ENCODE assay signal across 8 mouse cellular contexts in genomic region chr8:121829048-121829776, GRCm38 (mm10). TPM values are rescaled to one million over a fixed set of nuclear protein-coding genes. Genes with fewer than 3 reads are reported as not detected.
DNase-seq lines count a peak whose midpoint lies in the region; ATAC-seq and TF ChIP-seq lines count a peak whose summit lies in the region.

Gene Klhdc4, minus strand, starts transcription at chr8:121829569.

- no peaks in the 10 kb centered on the region for H3K27me3 ChIP-seq in ES-Bruce4 (ENCODE audit: control insufficient read depth, insufficient read depth, low read length, poor library complexity, severe bottlenecking)
- H3K27me3 ChIP-seq in forebrain, embryonic 14.5 days (replicated peaks; ENCODE audit: control insufficient read depth, insufficient read depth, low read length) = no peaks in the 10 kb centered on the region
- no peaks in the 10 kb centered on the region for H3K27me3 ChIP-seq in neural tube, embryonic 15.5 days (replicated peaks)

- peak within 1 kb of the TSS; percentile 83 for H3K9ac ChIP-seq in ES-Bruce4 (ENCODE audit: low read depth, poor library complexity, severe bottlenecking)
- H3K9ac ChIP-seq in forebrain, embryonic 14.5 days (ENCODE audit: low read length) = peak within 1 kb of the TSS; percentile 88
- peak within 1 kb of the TSS; percentile 64 for H3K9ac ChIP-seq in neural tube, embryonic 15.5 days (replicated peaks)

- peak; percentile 94; the same call in 1 of the 2 replicates for ATAC-seq in cerebellum, adult (ENCODE audit: insufficient number of reproducible peaks, low FRiP score, low TSS enrichment)
- ATAC-seq in forebrain, embryonic 14.5 days = peak; percentile 99
- ATAC-seq in neural tube, embryonic 15.5 days (ENCODE audit: low FRiP score) = peak; percentile 98

- peak; percentile 57 for TF ChIP-seq EP300 in ES-Bruce4 (IDR thresholded peaks at IDR 0.05; ENCODE audit: insufficient read depth, low read depth, low read length)

- H3K4me3 ChIP-seq in ES-Bruce4 (ENCODE audit: low read depth, low read length) = peak within 1 kb of the TSS; percentile 96
- peak within 1 kb of the TSS; percentile 88 for H3K4me3 ChIP-seq in forebrain, embryonic 14.5 days (ENCODE audit: low read depth, low read length)
- peak within 1 kb of the TSS; percentile 58 for H3K4me3 ChIP-seq in neural tube, embryonic 15.5 days (replicated peaks)

- no peaks in the 10 kb centered on the region for H3K36me3 ChIP-seq in ES-Bruce4 (ENCODE audit: control insufficient read depth, insufficient read depth, low read length, poor library complexity, severe bottlenecking)
- no peaks in the 10 kb centered on the region for H3K36me3 ChIP-seq in forebrain, embryonic 14.5 days (ENCODE audit: control insufficient read depth, insufficient read depth, low read length)
- no peaks in the 10 kb centered on the region for H3K36me3 ChIP-seq in neural tube, embryonic 15.5 days

- no peaks in the 10 kb centered on the region for H3K9me3 ChIP-seq in ES-Bruce4 (replicated peaks; ENCODE audit: control insufficient read depth, insufficient read depth, low read length, poor library complexity, severe bottlenecking)
- no peaks in the 10 kb centered on the region for H3K9me3 ChIP-seq in forebrain, embryonic 14.5 days (replicated peaks; ENCODE audit: control insufficient read depth, low read length)
- H3K9me3 ChIP-seq in neural tube, embryonic 15.5 days (replicated peaks) = no peaks in the 10 kb centered on the region

- peak; percentile 94 for DNase-seq in forebrain, embryonic 14.5 days (ENCODE audit: low spot score)
- DNase-seq in heart, postnatal 14 days = peak; percentile 85 to 90
- DNase-seq in layer of hippocampus, adult 11-12 months (ENCODE audit: low spot score) = peak; percentile 87
- DNase-seq in lung, adult 18-20 months = peak; percentile 85 to 87
- DNase-seq in testis, postnatal 14 days (ENCODE audit: low spot score) = peak; percentile 88

- TF ChIP-seq POLR2A in ES-Bruce4 (IDR thresholded peaks at IDR 0.05; ENCODE audit: insufficient read depth, low read length) = no peak

- under 1% methylated on average over 55 of the region's 68 CpGs for WGBS in forebrain, embryonic 14.5 days
- under 1% methylated on average over 68 of the region's 68 CpGs for WGBS in neural tube, embryonic 15.5 days

- H3K4me1 ChIP-seq in ES-Bruce4 (ENCODE audit: control insufficient read depth, insufficient read depth, low read length) = no peaks in the 10 kb centered on the region
- peaks cover 8% of the 10 kb centered on the region for H3K4me1 ChIP-seq in forebrain, embryonic 14.5 days (ENCODE audit: control insufficient read depth, insufficient read depth, low read length)
- peaks cover 23% of the 10 kb centered on the region for H3K4me1 ChIP-seq in neural tube, embryonic 15.5 days

- peak within 1 kb of the TSS; percentile 59 for H3K27ac ChIP-seq in ES-Bruce4 (ENCODE audit: insufficient read depth, low read length)
- H3K27ac ChIP-seq in forebrain, embryonic 14.5 days (ENCODE audit: low read depth, low read length) = peak within 1 kb of the TSS; percentile 63; the same call in 1 of the 2 replicates
- peak within 1 kb of the TSS; percentile 92 for H3K27ac ChIP-seq in neural tube, embryonic 15.5 days (replicated peaks)

- no peak for TF ChIP-seq CTCF in ES-Bruce4 (IDR thresholded peaks at IDR 0.05; ENCODE audit: low read depth, low read length)

- intact Hi-C loops in heart, postnatal 14 days (cut with DNase I) = no loop called here

- H3K4me2 ChIP-seq in forebrain, embryonic 14.5 days (ENCODE audit: low read length) = peak within 1 kb of the TSS; percentile 93
- H3K4me2 ChIP-seq in neural tube, embryonic 15.5 days = peak within 1 kb of the TSS; percentile 97

RNA-seq across cellular contexts. Expression of gene Klhdc4, which starts in this region (rescaled TPM):
- polyA plus RNA-seq in ES-Bruce4 (2011; ENCODE audit: insufficient read depth, insufficient read length, low read depth, missing spikeins) = 34.6 and 42.1 TPM in 2 replicates
- polyA plus RNA-seq in forebrain, embryonic 14.5 days (2014; fragmentation: Nextera tagmentation; extraction: Ambion mirVana) = 40.3 and 41.3 TPM in 2 replicates
- 10 to 100 TPM; 13.2 to 13.8 TPM for total RNA-seq in heart, postnatal 14 days (2021)
- polyA plus RNA-seq in neural tube, embryonic 15.5 days (2015; fragmentation: Nextera tagmentation; extraction: Ambion mirVana) = 44.4 and 44.5 TPM in 2 replicates

Comparison
In these comparisons a context has a peak if more than half of its experiments do, and no peak if none do; other contexts are left out.
1. Peak in every context shown above with its lines: DNase-seq, ATAC-seq, H3K4me3 ChIP-seq and H3K27ac ChIP-seq.